Comparison of ENCODE assay signal across 9 mouse cellular contexts in the genomic region with DNA sequence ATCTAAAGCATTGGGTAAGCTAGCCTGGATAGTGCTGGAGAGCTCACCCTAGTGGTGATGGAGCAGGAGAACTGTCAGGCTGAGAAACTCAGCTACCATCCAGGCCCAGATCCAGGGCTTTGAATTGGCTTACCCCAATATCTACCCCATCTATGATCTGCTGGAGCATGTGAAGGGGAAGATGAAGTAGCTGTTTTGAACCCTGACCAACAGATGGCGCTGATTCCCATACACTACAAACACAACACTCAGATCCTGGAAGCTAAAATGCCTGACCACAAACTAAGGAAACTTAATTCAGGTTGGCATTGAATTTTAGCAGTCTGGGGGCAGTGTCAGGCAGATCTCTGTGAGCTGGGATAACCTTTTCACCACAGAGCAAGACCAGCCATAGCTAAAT. TPM values are rescaled to one million over a fixed set of nuclear protein-coding genes. Genes with fewer than 3 reads are reported as not detected.
DNase-seq lines count a peak whose midpoint lies in the region; ATAC-seq and TF ChIP-seq lines count a peak whose summit lies in the region.
"Had no signal": no experiment of that assay in that cellular context is flagged by ENCODE, and none has a peak within 500 bp of the region (broad histone marks: within the 10 kb centered on the region; RNA-seq: fewer than 3 reads in every experiment).

No protein-coding gene starts in this region.

- no peak for TF ChIP-seq POLR2A in kidney, adult 2 months (IDR thresholded peaks at IDR 0.05; ENCODE audit: low read depth, low read length)

- no peak for ATAC-seq in kidney, embryonic 14.5 days (ENCODE audit: low FRiP score, low TSS enrichment)
- peak; percentile 62 for ATAC-seq in granulocyte monocyte progenitor cell, adult 5-6 weeks (replicated peaks; ENCODE audit: poor library complexity, severe bottlenecking)

- no peaks in the 10 kb centered on the region for H3K36me3 ChIP-seq in kidney, adult 2 months (ENCODE audit: control insufficient read depth, insufficient read depth, low read length)
- H3K36me3 ChIP-seq in kidney, embryonic 14.5 days (ENCODE audit: control insufficient read depth, insufficient read depth, low read length) = no peaks in the 10 kb centered on the region

- no peak overlapping the region for H3K4me2 ChIP-seq in kidney, embryonic 14.5 days (replicated peaks; ENCODE audit: low read depth, low read length)

- no peak overlapping the region for H3K27ac ChIP-seq in kidney, adult 2 months (ENCODE audit: insufficient read depth, low read depth, low read length)
- no peak overlapping the region for H3K27ac ChIP-seq in kidney, embryonic 14.5 days (ENCODE audit: low read depth, low read length)

- H3K4me3 ChIP-seq in kidney, adult 2 months (ENCODE audit: insufficient read depth, low read depth, low read length) = no peak overlapping the region
- no peak overlapping the region for H3K4me3 ChIP-seq in kidney, embryonic 14.5 days (ENCODE audit: low read length)
- H3K4me3 ChIP-seq: megakaryocyte, embryonic 14.5 days had no signal

- H3K9ac ChIP-seq in kidney, embryonic 14.5 days (ENCODE audit: low read depth, low read length) = no peak overlapping the region

- H3K4me1 ChIP-seq in kidney, adult 2 months (ENCODE audit: control insufficient read depth, insufficient read depth, low read length) = no peaks in the 10 kb centered on the region
- H3K4me1 ChIP-seq in kidney, embryonic 14.5 days (ENCODE audit: control insufficient read depth, insufficient read depth, low read length) = no peaks in the 10 kb centered on the region

- no peaks in the 10 kb centered on the region for H3K9me3 ChIP-seq in kidney, embryonic 14.5 days (ENCODE audit: control insufficient read depth, low read length)
- H3K9me3 ChIP-seq: megakaryocyte, embryonic 14.5 days had no signal

- 0 out of 2 replicates have a peak, but pooled peaks have one; percentile 16 for TF ChIP-seq CTCF in kidney, adult 2 months (conservative IDR thresholded peaks at IDR 0.05; ENCODE audit: insufficient read depth, insufficient read length, low read depth, low read length)

- peak; percentile 31 to 38 for DNase-seq in adrenal gland, adult 18-20 months (ENCODE audit: low spot score in 2 of 2)
- DNase-seq in adrenal gland, postnatal 4 days (ENCODE audit: low spot score in 2 of 2) = no peak
- DNase-seq in kidney, adult 2 months = peak; percentile 42
- DNase-seq in NIH3T3 (ENCODE audit: low read depth) = peak; percentile 80
- DNase-seq in lung, postnatal 10 days = peak; percentile 54
- DNase-seq in urinary bladder, adult 18-20 months (ENCODE audit: low spot score in 2 of 2) = no peak

- 39% methylated on average over 1 of the region's 1 CpGs for WGBS in kidney, adult 2 months
- 9% methylated on average over 1 of the region's 1 CpGs for WGBS in kidney, embryonic 14.5 days

- no peaks in the 10 kb centered on the region for H3K27me3 ChIP-seq in kidney, adult 2 months (replicated peaks; ENCODE audit: control insufficient read depth, insufficient read depth, low read length)
- H3K27me3 ChIP-seq in kidney, embryonic 14.5 days (ENCODE audit: control insufficient read depth, insufficient read depth, low read length) = no peaks in the 10 kb centered on the region
- H3K27me3 ChIP-seq: megakaryocyte, embryonic 14.5 days had no signal

RNA-seq across cellular contexts. Expression of a gene that starts 8.9 kb away (rescaled TPM):
- 10 to 100 TPM in 1 of 2 experiments, 1 to 10 TPM in 1; 9.0 to 11.5 TPM for total RNA-seq in adrenal gland, adult 18-20 months (2021)
- total RNA-seq in adrenal gland, postnatal 4 days (2021) = 10 to 100 TPM; 17.3 to 18.6 TPM
- polyA plus RNA-seq in kidney, adult 2 months (2012; rRNA removed) = 4.1 and 4.8 TPM in 2 replicates
- polyA plus RNA-seq in kidney, embryonic 14.5 days (2014; fragmentation: Nextera tagmentation; extraction: Ambion mirVana) = 8.9 and 10.3 TPM in 2 replicates
- total RNA-seq in granulocyte monocyte progenitor cell, adult 5-6 weeks (2014; fragmentation: Nextera tagmentation) = 5.4 and 5.7 TPM in 2 replicates
- total RNA-seq in granulocyte monocyte progenitor cell, adult 5-6 weeks (2017) = 8.0 and 11.3 TPM in 2 replicates

Comparison
In these comparisons a context has a peak if more than half of its experiments do, and no peak if none do; other contexts are left out.
1. DNase-seq: peak in adrenal gland, adult 18-20 months (2 of 2), kidney, adult 2 months (single experiment), NIH3T3 (single experiment) and lung, postnatal 10 days (single experiment); none in adrenal gland, postnatal 4 days (0 of 2) and urinary bladder, adult 18-20 months (0 of 2).